Mouse (Mus musculus) intestine, postnatal 0 days (tissue): ENCODE measurements around the gene Ccnf. TPM values are rescaled to one million over a fixed set of nuclear protein-coding genes. Genes with fewer than 3 reads are reported as not detected.
A peak's percentile ranks its signal among the peaks of the same experiment; 100 is the strongest.

ENCODE experiments used
- ATAC-seq: fragments of 200-750 bp; cut with Nextera tagmentation; 2 replicates; pipeline ENCODE4 v1.8.0; 2017; ENCODE audit warnings: mild to moderate bottlenecking, moderate TSS enrichment, moderate library complexity
- H3K27ac ChIP-seq: fragments of 300-500 bp; sonication (generic); 2 replicates; pipeline ENCODE4 v1.5.1; 2014; ENCODE audit warnings: mild to moderate bottlenecking, low read depth, low read length, moderate library complexity
- H3K27me3 ChIP-seq: fragments of 300-500 bp; sonication (generic); replicated peaks from 2 replicates; pipeline ENCODE4 v1.6.1; 2014; ENCODE audit warnings: low read length, mixed read lengths; ENCODE audit not compliant: control insufficient read depth, insufficient read depth
- H3K36me3 ChIP-seq: fragments of 300-500 bp; sonication (generic); 2 replicates; pipeline ENCODE4 v1.6.1; 2014; ENCODE audit warnings: mild to moderate bottlenecking, moderate library complexity; ENCODE audit not compliant: control insufficient read depth, insufficient read depth
- H3K4me1 ChIP-seq: fragments of 300-500 bp; sonication (generic); replicated peaks from 2 replicates; pipeline ENCODE4 v1.6.1; 2014; ENCODE audit warnings: antibody characterized with exemption, low read length, mixed read lengths; ENCODE audit not compliant: control insufficient read depth, insufficient read depth
- H3K4me2 ChIP-seq: fragments of 300-500 bp; sonication (generic); replicated peaks from 2 replicates; pipeline ENCODE4 v1.6.1; 2014; ENCODE audit warnings: low read depth, mild to moderate bottlenecking, moderate library complexity
- H3K4me3 ChIP-seq: fragments of 300-500 bp; sonication (generic); 2 replicates; pipeline ENCODE4 v1.5.1; 2014; ENCODE audit warnings: low read depth, low read length
- H3K9ac ChIP-seq: fragments of 300-500 bp; sonication (generic); 2 replicates; pipeline ENCODE4 v1.6.1; 2014; ENCODE audit warnings: mild to moderate bottlenecking, low read depth, low read length
- H3K9me3 ChIP-seq: fragments of 300-500 bp; sonication (generic); 2 replicates; pipeline ENCODE4 v1.6.1; 2016; ENCODE audit warnings: mixed run types; ENCODE audit not compliant: control insufficient read depth
- CTCF ChIP-seq: sonication (generic); IDR thresholded peaks from 2 replicates; pipeline ENCODE4 v1.5.1; 2016; ENCODE audit warnings: low read depth, mild to moderate bottlenecking, control low read depth, antibody characterized with exemption, moderate library complexity
- WGBS: fragments of 180-500 bp; shearing (Covaris S2); extraction: QIAGEN DNeasy Blood & Tissue Kit; methylation state at CpG from one replicate; pipeline ENCODE4 v1.1.7; 2014; 5-methylcytosine and 5-hydroxymethylcytosine counted together
- polyA plus RNA-seq: library from polyadenylated mRNA; unstranded; fragments of >200 nt; fragmentation: Nextera tagmentation; extraction: Ambion mirVana; gene quantifications from 2 replicates; pipeline ENCODE4 v1.2.1, GENCODE M21; 2015

Ccnf gene
- polyA plus RNA-seq, 1 experiment from 2014 or later = 8.6 TPM

- Histone ChIP-seq H3K9me3 (no peaks in the 10 kb centered on the region), H3K9ac (no peak overlapping the region), H3K27me3 (peaks cover 10% of the 10 kb centered on the region; the same call in 1 of the 2 replicates), H3K36me3 (no peaks in the 10 kb centered on the region; the same call in 1 of the 2 replicates), H3K27ac (no peak overlapping the region), H3K4me2 (peak overlapping the region; percentile 97), H3K4me3 (peak overlapping the region; percentile 21), H3K4me1 (peaks cover 15% of the 10 kb centered on the region)
- no peak for ATAC-seq
- peak; percentile 53 for TF ChIP-seq CTCF
- WGBS = 8% methylated on average over 62 of the region's 62 CpGs
Measured at GRCm38 (mm10) chr17:24206451-24207351, 44.6 kb downstream of the Ccnf start.

GRCm38 (mm10) chr17:24205908-24206361 is 45.3 kb downstream of the Ccnf start:
- 6% methylated on average over 15 of the region's 15 CpGs for WGBS
- peak overlapping the region; percentile 75; the same call in 1 of the 2 replicates for H3K27ac ChIP-seq
- H3K9me3 ChIP-seq = no peaks in the 10 kb centered on the region
- H3K4me1 ChIP-seq = peaks cover 13% of the 10 kb centered on the region
- peak overlapping the region; percentile 63 for H3K4me3 ChIP-seq
- H3K4me2 ChIP-seq = peak overlapping the region; percentile 97
- peaks cover 10% of the 10 kb centered on the region; the same call in 1 of the 2 replicates for H3K27me3 ChIP-seq
- H3K36me3 ChIP-seq = no peaks in the 10 kb centered on the region; the same call in 1 of the 2 replicates
- TF ChIP-seq CTCF = no peak
- no peak overlapping the region for H3K9ac ChIP-seq
- ATAC-seq = no peak; the same call in 1 of the 2 replicates

- WGBS = under 1% methylated on average over 64 of the region's 65 CpGs
Measured at GRCm38 (mm10) chr17:24205284-24205888, 45.9 kb downstream of the Ccnf start, which contains the start of gene Tbc1d24. Gene Tbc1d24 (minus strand): TSS chr17:24205562.

GRCm38 (mm10) chr17:24204846-24205245 is 46.4 kb downstream of the Ccnf start:
- peaks cover 18% of the 10 kb centered on the region for H3K4me1 ChIP-seq
- 9% methylated on average over 7 of the region's 7 CpGs for WGBS
- TF ChIP-seq CTCF = no peak
- ATAC-seq = no peak
- H3K27ac ChIP-seq = peak overlapping the region; percentile 75
- peak overlapping the region; percentile 63 for H3K4me3 ChIP-seq
- H3K36me3 ChIP-seq = no peaks in the 10 kb centered on the region; the same call in 1 of the 2 replicates
- H3K4me2 ChIP-seq = peak overlapping the region; percentile 97
- H3K27me3 ChIP-seq = peaks cover 10% of the 10 kb centered on the region; the same call in 1 of the 2 replicates
- peak overlapping the region; percentile 41; the same call in 1 of the 2 replicates for H3K9ac ChIP-seq
- no peaks in the 10 kb centered on the region for H3K9me3 ChIP-seq

More at GRCm38 (mm10) chr17:24205284-24205888, 45.9 kb downstream of the Ccnf start, which contains the start of gene Tbc1d24:
- Histone ChIP-seq H3K4me3 (peak within 1 kb of the TSS; percentile 63), H3K4me2 (peak within 1 kb of the TSS; percentile 97), H3K27ac (peak within 1 kb of the TSS; percentile 75), H3K36me3 (no peaks in the 10 kb centered on the region; the same call in 1 of the 2 replicates), H3K9me3 (no peaks in the 10 kb centered on the region), H3K27me3 (peaks cover 10% of the 10 kb centered on the region; the same call in 1 of the 2 replicates), H3K9ac (peak within 1 kb of the TSS; percentile 41), H3K4me1 (peaks cover 18% of the 10 kb centered on the region)
- peak; percentile 46 for ATAC-seq
- no peak for TF ChIP-seq CTCF

GRCm38 (mm10) chr17:24203611-24204534 is 47.4 kb downstream of the Ccnf start:
- peak overlapping the region; percentile 46; the same call in 1 of the 2 replicates for H3K27ac ChIP-seq
- no peak overlapping the region for H3K4me3 ChIP-seq
- H3K36me3 ChIP-seq = no peaks in the 10 kb centered on the region; the same call in 1 of the 2 replicates
- no peaks in the 10 kb centered on the region for H3K9me3 ChIP-seq
- no peak for ATAC-seq
- peaks cover 18% of the 10 kb centered on the region for H3K4me1 ChIP-seq
- 34% methylated on average over 3 of the region's 3 CpGs for WGBS
- H3K27me3 ChIP-seq = peaks cover 10% of the 10 kb centered on the region; the same call in 1 of the 2 replicates
- TF ChIP-seq CTCF = no peak
- no peak overlapping the region for H3K9ac ChIP-seq
- H3K4me2 ChIP-seq = peak overlapping the region; percentile 97
